Mouse (Mus musculus) adrenal gland, adult 8-10 months (tissue): Measurements from ENCODE around the gene Impg1. TPM values are rescaled to one million over a fixed set of nuclear protein-coding genes. Genes with fewer than 3 reads are reported as not detected.

Source experiments
- DNase-seq: peaks from one replicate; pipeline ENCODE4 v3.0.0; 2022
- total RNA-seq, 4 experiments: library from RNA; stranded (reverse); gene quantifications; 2 replicates each; pipeline ENCODE4 v1.2.4; 2022

The Impg1 gene
- not detected for total RNA-seq

DNA sequence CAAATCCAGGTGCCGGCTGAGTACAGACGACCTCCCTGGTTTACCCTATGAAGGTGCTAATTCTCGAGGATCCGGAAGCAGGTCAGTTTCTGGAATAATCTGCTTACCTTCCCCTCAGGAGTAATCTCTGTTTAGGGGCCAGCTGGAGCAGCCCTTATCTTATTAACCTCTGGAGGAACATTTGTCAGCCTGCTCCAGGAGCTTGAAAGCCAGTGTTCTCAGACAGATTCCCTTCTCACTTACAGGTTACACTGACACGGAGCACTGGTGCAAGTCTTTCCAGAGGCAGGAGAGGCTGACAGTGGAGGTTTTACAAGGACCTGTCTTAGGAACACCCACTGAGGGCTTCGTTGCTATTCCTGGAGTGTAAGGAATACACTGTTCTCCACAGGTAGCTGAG is at the start of gene Impg1:
Gene Impg1, minus strand, starts transcription at position 101 of the 400 bp plus-strand sequence.
- no peak for DNase-seq

DNA sequence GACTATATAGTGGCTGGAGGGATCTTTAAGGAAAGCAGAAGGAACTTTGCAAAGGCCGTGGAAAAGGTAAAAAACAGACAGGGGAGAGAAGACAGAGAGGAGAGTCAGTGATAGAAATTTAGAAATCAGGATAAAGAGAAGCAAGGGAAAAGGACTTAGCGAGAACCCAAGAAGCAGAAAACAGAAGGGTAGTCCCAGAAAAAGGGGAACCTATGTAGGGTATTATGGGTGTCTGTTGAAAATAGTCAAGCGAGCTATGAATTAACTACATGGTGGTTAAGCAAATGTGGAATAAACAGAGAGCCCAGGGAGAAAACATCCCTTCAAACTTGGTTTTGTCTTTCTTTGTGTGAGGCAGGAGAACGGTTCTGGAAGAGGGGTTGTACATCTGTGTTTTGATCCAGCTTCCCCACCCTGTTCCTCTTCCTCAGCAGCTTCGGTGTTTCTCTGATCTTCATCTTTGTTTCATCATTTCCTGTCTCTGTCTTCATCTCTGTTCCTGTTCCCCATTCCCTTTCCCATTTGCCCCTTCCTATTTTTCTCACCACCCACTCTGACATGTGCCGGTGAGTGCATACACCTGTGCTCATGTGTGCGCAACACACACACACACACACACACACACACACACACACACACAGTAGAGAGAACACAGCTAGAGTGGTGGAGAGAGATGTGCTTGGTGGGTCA is 44.3 kb upstream of the Impg1 start:
- no peak for DNase-seq

DNA sequence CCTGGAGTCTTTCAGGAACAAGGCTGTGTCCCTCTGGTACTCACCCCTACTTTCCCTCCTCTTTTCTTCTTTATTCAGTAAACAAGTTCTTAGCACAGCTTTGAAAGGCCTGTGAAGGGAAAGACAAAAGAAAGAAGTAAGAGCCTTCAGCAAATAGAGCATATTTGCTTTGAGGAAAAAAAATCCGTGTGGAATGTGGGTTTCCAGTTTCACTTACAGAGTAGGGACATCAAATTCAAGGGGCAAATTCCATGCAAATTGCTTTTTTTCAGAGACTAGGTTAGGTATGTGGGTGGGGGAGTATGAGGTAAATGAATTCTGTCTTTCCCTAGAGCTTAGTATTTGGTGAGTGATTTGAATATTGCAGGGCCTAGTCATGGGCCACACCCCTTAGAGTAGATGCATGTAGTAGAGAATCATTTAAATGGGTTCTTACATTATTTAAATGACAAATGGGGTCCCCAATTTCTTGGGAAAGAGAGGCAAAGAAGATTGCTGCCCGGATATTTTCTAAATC is 39.3 kb upstream of the Impg1 start:
- DNase-seq = no peak

DNA sequence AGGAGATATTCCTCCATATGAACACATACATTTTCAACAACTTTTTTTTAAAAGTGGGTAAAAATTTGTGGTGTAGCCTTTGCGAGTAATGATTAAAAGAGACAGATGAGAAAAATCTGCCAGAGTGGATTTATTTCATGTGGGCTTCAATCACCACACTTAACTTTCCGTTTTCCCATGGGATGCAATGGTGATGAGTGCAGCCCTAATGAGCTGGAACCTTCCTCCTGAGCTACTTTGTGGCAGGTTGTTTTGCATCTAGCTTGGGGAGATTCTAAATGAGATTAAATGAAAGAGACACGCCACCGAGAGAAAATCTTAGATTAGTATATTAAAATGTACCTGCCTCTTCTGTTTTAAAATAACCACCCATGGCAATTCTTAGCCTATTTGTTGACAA is 26.3 kb upstream of the Impg1 start:
- DNase-seq = no peak

DNA sequence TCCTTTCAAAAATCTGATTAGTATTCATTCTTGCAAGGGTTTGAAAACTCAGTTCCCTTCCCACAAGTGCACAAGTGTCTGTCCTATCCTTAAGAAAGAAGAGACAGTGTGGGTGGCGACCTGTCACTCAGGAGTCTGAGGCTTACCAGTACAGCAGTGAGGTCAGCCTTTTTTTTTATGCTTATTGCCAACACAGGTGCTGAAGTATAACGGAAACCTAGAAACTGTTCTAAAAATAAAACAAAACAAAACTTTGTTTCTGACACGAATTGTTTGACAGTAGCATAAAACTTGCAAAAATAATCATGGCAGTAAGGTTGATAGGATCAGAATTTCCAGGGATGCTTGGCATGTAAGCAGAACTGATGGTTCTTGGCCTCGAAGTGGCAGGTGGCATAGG is 4.9 kb downstream of the Impg1 start:
- no peak for DNase-seq

DNA sequence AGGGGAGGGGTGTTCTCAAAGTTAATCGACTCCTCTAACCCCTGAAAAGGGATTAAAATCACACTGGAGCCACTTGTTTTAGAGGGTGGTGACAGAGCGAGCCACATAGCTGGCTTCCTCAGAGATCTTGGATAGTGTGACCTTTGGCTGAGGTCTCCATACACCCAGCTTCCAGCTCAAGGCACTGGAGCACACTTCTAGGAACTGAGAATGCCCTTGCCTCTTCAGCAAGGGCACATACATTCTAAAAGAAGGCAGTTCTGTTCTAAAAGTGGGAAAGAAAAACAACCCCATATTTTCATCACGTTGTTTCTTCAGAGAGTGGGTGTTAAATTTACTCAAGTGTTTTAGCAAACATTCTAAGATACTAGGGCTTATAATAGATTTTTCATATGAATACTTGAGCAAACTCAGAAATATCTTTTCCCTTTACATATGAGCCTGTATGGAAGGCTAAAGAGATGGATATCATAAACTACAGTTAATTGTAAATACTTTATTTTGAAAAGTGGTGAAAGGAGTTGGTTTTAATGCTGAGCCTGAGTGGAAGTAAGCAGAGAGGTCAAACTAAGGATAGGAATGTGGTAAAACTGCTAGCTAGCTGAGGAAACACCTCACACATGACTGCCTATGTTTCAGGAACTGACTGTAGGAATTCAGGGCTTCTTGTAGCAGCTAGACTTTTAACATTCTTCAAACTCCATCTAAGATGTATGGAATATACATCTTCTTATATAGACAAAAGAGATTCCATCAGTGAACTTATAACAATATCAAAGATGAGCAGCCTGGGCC is 14.6 kb downstream of the Impg1 start:
- DNase-seq = no peak

DNA sequence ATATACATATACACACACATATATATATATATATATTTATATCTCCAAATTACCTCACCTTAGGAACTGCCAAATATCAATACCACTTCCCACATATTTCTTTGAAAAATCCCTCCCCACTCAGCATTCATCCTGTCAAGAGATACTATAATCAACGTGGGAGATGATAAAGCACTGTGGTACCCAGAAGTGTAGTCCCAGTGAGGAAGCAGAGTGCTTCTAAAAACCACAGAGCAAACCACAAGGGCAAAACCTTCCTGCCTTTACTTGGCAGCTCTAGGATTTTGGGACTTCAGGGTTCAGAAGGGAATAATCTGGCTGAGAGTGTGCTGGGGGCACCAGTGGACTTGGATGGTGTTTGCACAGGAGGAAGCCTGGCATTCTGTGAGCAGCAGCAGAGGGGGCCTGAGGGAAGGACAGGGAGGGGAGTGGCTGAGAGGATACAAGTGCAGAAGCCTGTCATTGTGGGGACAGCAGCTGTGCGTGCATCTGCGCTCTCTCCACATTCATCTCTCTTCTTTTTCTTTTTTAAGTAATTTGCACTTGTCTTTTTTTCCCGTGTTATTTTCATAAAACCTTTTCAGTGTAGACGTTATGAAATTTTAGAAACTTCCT is 24.1 kb downstream of the Impg1 start:
- no peak for DNase-seq

DNA sequence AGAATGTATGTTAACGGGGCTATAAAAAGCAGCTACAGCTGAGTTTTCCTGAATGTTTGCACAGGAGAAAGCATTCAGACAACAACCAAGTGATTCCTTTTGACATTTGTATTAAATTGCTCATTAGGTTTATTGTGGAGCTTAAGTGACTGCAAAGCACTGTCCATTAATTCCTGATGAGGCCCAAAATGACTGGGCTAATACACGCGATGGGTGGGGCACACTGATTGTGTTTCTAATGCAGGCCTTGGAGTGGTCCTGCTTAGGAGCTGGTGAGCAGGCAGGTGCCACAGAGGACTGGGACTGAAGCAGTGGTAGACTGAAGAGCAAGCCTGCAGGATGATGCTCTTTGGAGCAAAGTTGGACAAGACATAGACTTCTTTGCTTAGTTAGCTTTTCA is 73.9 kb downstream of the Impg1 start:
- DNase-seq = no peak

DNA sequence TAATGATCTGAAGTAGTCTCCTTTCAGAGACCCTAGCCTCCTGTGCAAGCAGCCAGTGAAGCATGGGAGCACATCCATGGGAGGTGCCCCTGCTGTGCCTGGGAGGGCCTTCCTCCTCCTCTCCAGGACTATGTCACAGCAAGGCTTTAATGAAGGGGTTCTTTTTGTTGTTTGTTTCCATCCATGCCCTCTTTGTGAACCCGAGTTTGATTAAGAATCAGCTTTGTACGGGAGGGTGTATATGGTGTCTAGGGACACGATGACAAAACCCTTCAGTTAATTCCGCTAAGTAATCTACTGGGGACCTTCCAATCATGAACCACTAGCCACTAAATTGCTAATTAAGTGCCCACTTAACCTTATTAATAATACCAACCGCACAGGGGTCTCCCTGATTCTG is 74.3 kb downstream of the Impg1 start:
- no peak for DNase-seq

DNA sequence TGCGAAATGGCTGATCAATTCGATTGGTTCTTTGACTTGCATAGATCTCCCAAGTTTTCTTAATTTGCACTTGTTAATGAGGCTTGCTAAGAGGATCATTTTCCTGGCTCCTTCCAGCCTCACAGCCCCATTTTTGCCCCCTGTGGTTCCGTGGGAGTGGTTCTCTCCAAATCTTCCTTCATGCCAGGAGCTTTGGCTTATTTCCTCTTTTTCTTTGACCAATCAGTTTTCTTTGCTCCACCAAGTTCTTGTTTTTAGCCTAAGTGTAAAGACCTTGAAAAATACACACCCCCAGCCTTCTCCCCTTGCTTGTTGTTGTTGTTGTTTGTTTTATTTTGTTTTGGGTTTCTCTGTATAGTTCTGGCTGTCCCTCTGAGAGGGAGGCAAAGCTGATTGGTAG is 77.4 kb downstream of the Impg1 start:
- DNase-seq = no peak

DNA sequence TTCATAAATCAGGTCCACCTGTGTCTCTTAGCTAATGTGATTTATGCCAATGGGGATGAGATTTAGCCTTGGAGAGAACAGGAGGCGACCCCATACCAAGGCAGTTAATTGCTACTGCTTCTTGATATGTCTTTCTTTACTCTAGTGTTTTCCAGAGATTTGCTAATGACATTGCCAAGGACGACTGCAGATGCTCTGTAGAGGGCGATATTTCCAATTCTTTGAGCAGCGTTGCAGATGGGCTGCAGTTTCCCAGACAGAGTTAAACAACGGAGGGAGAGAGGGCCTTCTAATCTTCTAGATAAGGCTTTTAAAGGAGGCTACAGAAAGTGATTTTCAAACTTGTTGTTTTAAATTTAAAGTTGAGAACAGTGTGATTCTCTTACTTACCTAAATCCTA is 78.8 kb downstream of the Impg1 start:
- DNase-seq = no peak

DNA sequence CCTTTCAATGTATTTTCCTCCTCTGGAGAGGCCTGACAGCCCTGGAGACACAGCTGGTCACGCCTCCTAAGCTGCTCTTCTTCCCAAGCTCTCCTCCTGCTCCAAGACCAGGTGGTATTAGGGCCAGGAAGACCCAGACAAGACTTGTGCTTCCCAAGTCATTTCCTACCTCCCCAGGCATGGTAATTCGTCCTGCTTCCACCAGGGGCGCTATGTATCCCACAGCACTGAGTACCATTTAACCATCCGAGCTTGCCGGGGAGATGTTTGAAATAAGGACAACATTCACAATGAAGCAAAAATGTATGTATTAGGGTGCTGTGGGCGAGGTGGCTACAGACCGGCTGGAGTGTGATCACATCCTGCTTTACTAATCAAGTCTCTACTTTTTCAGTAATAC is 79.3 kb downstream of the Impg1 start:
- DNase-seq = no peak

DNA sequence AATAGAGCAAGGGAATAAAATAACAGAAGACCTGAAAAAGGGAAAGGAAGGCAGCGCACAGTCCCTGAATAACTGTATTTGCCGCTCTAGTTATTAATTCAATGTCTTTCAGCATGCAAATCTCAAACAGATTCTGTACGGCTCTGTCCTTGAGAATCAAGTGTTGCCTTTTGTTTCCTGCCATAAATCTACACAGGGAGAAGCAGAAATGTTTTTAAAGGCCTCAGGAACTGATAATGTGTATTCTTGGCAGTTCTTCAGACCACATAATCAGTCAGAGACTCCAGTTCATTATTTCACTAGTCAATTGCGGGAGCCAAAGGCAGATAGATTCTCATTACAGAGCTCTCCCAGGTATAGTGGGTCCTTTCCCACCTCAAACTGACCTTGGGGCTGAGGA is 82.6 kb downstream of the Impg1 start:
- DNase-seq = no peak

DNA sequence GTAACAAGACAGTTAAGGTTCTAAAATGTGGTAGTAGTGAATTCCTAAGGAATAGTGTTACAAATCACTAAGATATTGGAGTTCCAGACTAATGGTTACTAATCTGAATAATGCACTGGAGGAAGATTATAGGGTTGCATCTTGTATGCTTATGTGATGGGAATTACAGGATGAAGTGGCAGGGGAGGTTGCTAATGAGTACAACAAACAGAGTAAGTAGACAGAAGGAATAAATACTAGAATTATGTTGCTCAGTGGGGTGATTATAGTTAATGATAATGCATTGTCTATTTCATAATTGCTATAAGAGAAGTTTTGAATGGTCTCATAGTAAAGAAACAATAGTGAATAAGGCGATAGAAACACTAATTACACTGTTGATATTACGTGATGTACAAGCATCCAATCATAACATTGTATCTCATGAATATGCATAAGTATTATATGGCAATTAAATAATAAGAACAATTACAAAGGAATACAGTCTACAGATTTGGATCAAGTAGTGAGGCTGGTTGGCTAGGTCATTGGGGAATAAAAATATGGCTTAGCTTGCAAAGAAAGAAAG is 85.1 kb downstream of the Impg1 start:
- no peak for DNase-seq

DNA sequence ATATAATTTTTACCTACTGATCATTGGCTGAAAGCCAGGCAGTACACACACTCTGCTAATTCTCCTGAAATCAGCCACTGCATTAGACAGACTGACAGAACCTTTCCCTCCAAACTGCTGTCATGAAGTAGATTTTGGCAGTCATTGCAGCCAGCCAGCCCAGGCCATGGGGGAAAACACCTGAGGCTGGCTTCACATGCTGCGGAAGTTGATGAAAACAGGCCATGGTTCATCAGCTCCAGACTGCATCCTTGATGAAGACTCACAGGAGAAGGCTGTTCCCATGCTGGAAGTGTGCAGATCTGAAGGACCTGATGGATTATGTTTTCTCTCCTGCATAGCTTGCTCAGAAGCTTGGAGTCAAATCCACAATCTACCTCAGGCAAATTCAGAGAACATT is 91.2 kb downstream of the Impg1 start:
- DNase-seq = no peak

DNA sequence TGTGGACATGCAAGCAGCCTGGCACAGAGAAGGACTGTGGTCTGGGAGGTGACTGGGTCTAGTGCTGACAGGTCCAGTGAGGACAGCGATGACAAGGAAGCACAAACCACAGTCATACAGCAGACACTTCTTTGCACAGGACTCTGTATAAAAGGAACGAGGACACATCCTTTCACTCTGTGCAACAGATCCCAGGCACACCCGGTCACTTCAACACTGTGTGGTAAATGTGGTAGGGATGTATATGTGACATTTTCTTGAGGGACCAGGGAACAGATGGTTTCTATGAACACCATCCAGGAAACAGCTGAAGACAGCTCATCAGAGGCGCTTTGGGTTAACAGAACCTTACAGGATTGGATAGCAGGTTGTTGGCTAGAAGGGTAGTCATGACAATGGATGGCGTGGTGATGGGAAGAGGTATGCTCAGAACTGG is 92.0 kb downstream of the Impg1 start:
- no peak for DNase-seq

DNA sequence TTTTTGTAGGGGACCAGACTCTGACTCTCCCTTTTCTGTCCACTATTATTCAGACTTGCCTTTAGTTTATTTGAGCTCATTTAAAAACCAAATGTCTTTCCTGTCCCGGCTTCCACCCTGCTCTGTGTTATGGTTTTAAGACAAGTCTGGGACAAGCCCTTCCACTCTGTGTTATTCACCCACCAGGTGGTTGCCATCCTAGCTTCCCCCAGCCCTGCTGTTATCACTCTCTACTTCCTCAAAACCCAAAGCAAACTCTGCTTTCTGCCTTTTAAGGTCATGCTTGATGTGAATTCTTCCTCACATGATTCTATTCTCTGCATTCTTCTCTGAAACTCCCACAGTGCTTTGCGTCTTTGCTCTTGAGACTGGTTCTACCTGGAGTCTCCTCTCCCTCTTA is 96.6 kb downstream of the Impg1 start:
- DNase-seq = no peak

DNA sequence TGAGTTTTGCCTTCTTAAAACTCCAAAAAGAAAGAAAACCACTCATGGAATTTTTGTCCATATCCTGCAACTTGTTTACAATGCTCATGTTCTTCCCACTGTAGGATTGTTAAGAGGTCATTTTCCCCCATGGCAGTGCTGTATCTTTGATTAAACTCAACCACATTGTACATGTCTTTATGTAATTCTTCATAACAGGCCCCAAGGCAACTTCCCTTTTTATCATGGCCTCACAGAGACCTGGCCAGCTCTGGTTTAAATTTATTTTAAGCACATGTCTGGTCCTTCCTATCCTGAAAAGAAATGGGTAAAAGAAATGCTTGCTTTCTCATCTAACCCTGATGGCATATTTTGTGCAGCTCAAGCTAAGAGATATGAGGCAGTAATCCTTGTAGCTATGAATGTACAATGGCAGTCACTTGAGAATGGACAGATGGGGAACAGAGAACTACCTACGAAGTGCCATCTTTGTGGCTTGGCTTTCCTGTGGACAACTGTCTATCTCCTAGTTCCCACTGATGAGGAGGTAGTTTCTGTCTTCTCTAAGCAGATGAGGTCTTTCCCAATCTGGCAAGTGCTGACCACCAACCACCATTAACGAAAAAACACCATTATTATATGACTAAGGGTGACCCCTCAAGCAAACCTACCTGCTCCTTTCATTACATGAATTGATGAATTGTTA is 97.6 kb downstream of the Impg1 start:
- DNase-seq = no peak

DNA sequence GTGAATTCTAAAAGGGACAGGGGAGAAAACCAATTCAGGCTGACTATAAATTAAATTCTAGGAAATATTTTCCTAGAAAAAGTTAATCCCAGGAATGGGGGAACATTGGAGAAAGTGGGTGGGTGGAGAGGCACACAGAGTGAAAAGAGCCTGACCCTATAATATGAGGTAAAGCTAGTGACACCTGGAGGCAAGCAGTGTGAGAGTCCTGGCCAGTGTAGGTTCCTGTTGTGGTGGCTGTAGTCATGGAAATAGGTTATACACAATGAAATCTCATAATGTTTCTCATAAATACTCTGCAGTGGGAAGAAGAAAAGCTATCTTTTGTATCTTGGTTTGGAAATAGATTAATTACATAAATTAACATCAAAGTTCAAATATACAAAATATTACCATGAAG is 105.2 kb downstream of the Impg1 start:
- DNase-seq = no peak

DNA sequence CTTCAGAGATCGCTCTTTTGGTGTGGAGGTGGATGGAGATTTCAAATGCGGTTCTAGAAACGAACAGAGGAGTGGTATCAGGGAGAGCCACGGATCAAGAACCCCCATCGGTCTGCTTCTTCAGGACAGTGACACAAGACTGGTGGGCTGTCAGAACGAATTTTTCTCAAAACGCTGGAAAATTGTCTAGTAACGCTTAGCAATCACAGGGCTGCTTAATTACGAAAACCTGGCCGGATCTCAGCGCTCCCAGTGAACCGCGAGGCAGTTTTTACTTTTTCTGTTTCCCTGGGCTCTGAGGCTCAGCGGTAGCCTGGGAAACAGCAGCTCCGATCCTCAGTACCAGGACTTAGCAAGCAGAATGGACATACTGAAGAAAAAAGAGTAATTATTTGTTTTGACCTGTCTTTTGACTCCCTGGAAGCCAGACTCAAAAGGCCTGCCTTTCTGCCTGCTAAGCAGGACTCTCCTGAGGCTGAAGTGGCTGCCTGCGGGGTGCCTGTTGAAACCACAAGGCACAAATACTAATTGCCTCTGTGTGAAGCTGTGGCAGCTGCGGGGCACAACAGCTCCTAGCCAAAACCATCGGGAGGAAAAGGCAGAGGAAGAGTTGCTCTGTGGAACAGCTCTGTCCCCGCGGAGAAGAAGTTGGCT is 113.5 kb downstream of the Impg1 start:
- no peak for DNase-seq

DNA sequence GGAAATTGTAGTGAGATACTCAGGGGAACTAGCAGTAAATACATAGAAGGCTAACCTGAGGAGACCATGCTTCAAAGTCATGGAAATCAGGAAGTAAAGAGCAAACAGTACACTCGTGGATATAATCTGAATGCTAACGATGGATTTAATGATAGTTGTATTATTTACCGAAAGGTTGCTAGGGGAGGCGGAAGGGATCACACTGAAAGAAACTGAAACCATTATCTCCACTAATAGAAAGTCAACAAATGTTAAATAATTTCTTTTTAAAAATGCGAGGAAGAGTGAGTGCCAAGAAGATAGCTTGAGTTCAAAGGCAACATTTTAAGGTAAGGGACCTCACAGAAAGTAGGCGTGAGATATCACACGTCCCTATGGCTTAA is 114.0 kb downstream of the Impg1 start:
- no peak for DNase-seq

DNA sequence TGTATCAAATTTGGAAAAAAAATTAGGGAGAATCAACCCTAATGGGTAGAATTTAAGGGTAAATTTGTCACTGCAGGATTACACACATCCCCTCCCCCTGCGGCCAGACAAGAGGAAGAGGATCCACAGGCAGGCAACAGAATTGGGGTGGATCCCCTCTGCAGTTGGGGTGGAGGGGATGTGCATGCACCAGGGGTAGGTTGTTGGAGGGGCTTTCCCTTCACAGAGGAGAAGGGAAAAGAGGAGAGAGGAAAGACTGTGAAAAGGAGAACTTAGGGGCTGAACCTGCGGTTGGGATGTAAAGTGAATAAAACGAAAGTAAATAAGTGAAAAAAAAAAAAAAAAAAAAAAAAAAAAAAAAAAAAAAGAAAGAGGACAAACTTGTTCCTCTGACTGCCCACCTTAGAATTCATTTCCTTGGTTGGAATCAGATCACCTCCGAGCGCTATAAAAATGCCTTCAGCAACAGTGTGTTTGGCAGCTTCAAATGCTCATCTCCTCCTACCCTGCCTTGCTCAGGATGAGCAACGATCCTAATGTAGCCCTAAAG is 120.8 kb downstream of the Impg1 start:
- no peak for DNase-seq
